9 mouse cellular contexts compared by ENCODE assay signal in genomic region chrX:103845266-103845665, GRCm38 (mm10). TPM values are rescaled to one million over a fixed set of nuclear protein-coding genes. Genes with fewer than 3 reads are reported as not detected.
DNase-seq lines count a peak whose midpoint lies in the region; ATAC-seq and TF ChIP-seq lines count a peak whose summit lies in the region.
"Had no signal": no experiment of that assay in that cellular context is flagged by ENCODE, and none has a peak within 500 bp of the region (broad histone marks: within the 10 kb centered on the region; RNA-seq: fewer than 3 reads in every experiment).

No protein-coding gene starts in this region.

- H3K27ac ChIP-seq in heart, adult 2 months: no peak overlapping the region
- H3K27ac ChIP-seq in heart, embryonic 10.5 days: no peak overlapping the region
- no peak overlapping the region for H3K27ac ChIP-seq in embryonic facial prominence, embryonic 10.5 days (replicated peaks)
- H3K27ac ChIP-seq: limb, embryonic 13.5 days had no signal

- ATAC-seq in erythroblast, adult 5-6 weeks (replicated peaks; ENCODE audit: low FRiP score, poor library complexity, severe bottlenecking): no peak

- intact Hi-C loops in heart, adult 2 months (cut with DNase I): loop anchor here (1.0 to 5.0 kb wide), 2 partner anchors 150 to 363 kb away; no protein-coding TSS in a partner anchor

- no peak overlapping the region for H3K9ac ChIP-seq in heart, adult 2 months (ENCODE audit: low read depth, low read length)
- H3K9ac ChIP-seq: limb, embryonic 13.5 days had no signal

- no peak overlapping the region for H3K4me3 ChIP-seq in heart, adult 2 months
- no peak overlapping the region for H3K4me3 ChIP-seq in heart, embryonic 10.5 days
- no peak overlapping the region for H3K4me3 ChIP-seq in embryonic facial prominence, embryonic 10.5 days
- H3K4me3 ChIP-seq: limb, embryonic 13.5 days had no signal

- no peak for TF ChIP-seq EP300 in heart, adult 2 months (IDR thresholded peaks at IDR 0.05; ENCODE audit: insufficient read depth, low read depth, low read length)

- no peaks in the 10 kb centered on the region for H3K79me2 ChIP-seq in heart, adult 2 months (replicated peaks; ENCODE audit: control insufficient read depth, insufficient read depth, low read length)

- H3K4me1 ChIP-seq in heart, adult 2 months (ENCODE audit: control insufficient read depth, insufficient read depth, low read length): no peaks in the 10 kb centered on the region
- no peaks in the 10 kb centered on the region for H3K4me1 ChIP-seq in heart, embryonic 10.5 days
- H3K4me1 ChIP-seq in embryonic facial prominence, embryonic 10.5 days: no peaks in the 10 kb centered on the region
- H3K4me1 ChIP-seq: limb, embryonic 13.5 days had no signal

- no peaks in the 10 kb centered on the region for H3K36me3 ChIP-seq in heart, adult 2 months (ENCODE audit: control insufficient read depth, insufficient read depth, low read length)
- no peaks in the 10 kb centered on the region for H3K36me3 ChIP-seq in heart, embryonic 10.5 days
- no peaks in the 10 kb centered on the region for H3K36me3 ChIP-seq in embryonic facial prominence, embryonic 10.5 days (replicated peaks)
- H3K36me3 ChIP-seq: limb, embryonic 13.5 days had no signal

- 40% methylated on average over 2 of the region's 2 CpGs for WGBS in heart, adult 2 months
- WGBS in heart, embryonic 10.5 days: 33% methylated on average over 2 of the region's 2 CpGs
- WGBS in embryonic facial prominence, embryonic 10.5 days: 50% methylated on average over 2 of the region's 2 CpGs

- no peak for TF ChIP-seq POLR2A in heart, adult 2 months (IDR thresholded peaks at IDR 0.05; ENCODE audit: insufficient read depth, low read depth, low read length)

- no peaks in the 10 kb centered on the region for H3K9me3 ChIP-seq in heart, embryonic 10.5 days
- H3K9me3 ChIP-seq in embryonic facial prominence, embryonic 10.5 days: no peaks in the 10 kb centered on the region
- H3K9me3 ChIP-seq: limb, embryonic 13.5 days had no signal

- no peaks in the 10 kb centered on the region for H3K27me3 ChIP-seq in heart, adult 2 months (ENCODE audit: control insufficient read depth, insufficient read depth, low read length)
- peaks cover 51% of the 10 kb centered on the region; the same call in 1 of the 2 replicates for H3K27me3 ChIP-seq in heart, embryonic 10.5 days (ENCODE audit: insufficient read depth, poor library complexity, severe bottlenecking)
- H3K27me3 ChIP-seq in embryonic facial prominence, embryonic 10.5 days (replicated peaks; ENCODE audit: low read depth, poor library complexity, severe bottlenecking): peaks cover 98% of the 10 kb centered on the region

- TF ChIP-seq CTCF in heart, adult 2 months (IDR thresholded peaks at IDR 0.05): peak; percentile 79

- peak in 1 of 2 experiments; percentile 3 for DNase-seq in heart, adult 2 months
- DNase-seq in heart, embryonic 10.5 days (ENCODE audit: low spot score): no peak
- peak; percentile 26 for DNase-seq in right cerebral cortex, adult 18-20 months
- no peak for DNase-seq in right cerebral cortex, postnatal 25 days
- DNase-seq in embryonic facial prominence, embryonic 10.5 days (ENCODE audit: low spot score): peak; percentile 7
- peak; percentile 35 for DNase-seq in naive thymus-derived CD4-positive, alpha-beta T cell, adult 2 months (ENCODE audit: low read depth)
- DNase-seq in spleen, postnatal 36 days (ENCODE audit: low spot score in 2 of 2): no peak

RNA-seq across cellular contexts. Expression of gene Slc16a2, which starts 23.5 kb away (rescaled TPM):
- total RNA-seq in heart, adult 2 months (2021): 1 to 10 TPM; 7.3 to 7.8 TPM
- 12.8 and 18.5 TPM in 2 replicates for polyA plus RNA-seq in heart, adult 2 months (2012; rRNA removed)
- 6.0 and 8.4 TPM in 2 replicates for polyA plus RNA-seq in heart, embryonic 10.5 days (2016; fragmentation: Nextera tagmentation; extraction: Ambion mirVana)
- 8.2 and 9.9 TPM in 2 replicates for polyA plus RNA-seq in embryonic facial prominence, embryonic 10.5 days (2016; fragmentation: Nextera tagmentation; extraction: Ambion mirVana)
- total RNA-seq in erythroblast, adult 5-6 weeks (2015; ENCODE audit: low replicate concordance): 0.19 TPM in 1 of 2 replicates, not detected in the other
- not detected in 2 replicates for total RNA-seq in erythroblast, adult 5-6 weeks (2017; ENCODE audit: low replicate concordance)

Comparison
In these comparisons a context has a peak if more than half of its experiments do, and no peak if none do; other contexts are left out.
1. DNase-seq: peak in right cerebral cortex, adult 18-20 months (single experiment), embryonic facial prominence, embryonic 10.5 days (single experiment) and naive thymus-derived CD4-positive, alpha-beta T cell, adult 2 months (single experiment); none in heart, embryonic 10.5 days (single experiment), right cerebral cortex, postnatal 25 days (single experiment) and spleen, postnatal 36 days (0 of 2).